In the genomic region with DNA sequence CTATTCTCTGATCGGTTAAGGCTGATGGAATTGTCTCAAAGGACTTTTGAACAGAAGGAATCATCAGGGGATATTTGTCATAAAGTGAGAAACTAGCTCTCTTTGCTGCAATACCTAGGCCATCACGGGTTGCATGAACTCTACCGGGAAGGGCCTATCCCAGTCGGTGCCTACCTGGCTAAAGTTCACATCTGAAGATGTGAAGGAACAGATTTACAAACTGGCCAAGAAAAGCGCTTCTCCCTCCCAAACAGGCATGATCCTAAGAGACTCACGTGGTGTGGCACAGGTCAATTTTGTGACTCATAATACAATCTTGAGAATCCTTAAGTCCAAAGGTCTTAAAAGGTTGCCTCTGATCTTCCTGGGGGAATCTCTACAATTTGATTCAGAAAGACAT, we compare ENCODE assay signal across 11 mouse cellular contexts.
"Had no signal": no experiment of that assay in that cellular context is flagged by ENCODE, and none has a peak within 500 bp of the region (broad histone marks: within the 10 kb centered on the region; RNA-seq: fewer than 3 reads in every experiment).

No protein-coding gene starts in this region.

- H3K27ac ChIP-seq: limb, embryonic 15.5 days; liver, embryonic 12.5 days; midbrain, embryonic 12.5 days had no signal

- DNase-seq: layer of hippocampus, adult 9-11 months; layer of hippocampus, postnatal 36 days; lung, embryonic 14.5 days; lung, postnatal 14 days; right cerebral cortex, postnatal 25 days; thymus, postnatal 4 days had no signal

- ATAC-seq: inflammation-experienced regulatory T-cells, adult 6 months; liver, embryonic 12.5 days; midbrain, embryonic 16.5 days had no signal

- H3K4me3 ChIP-seq: limb, embryonic 15.5 days; liver, embryonic 12.5 days; midbrain, embryonic 12.5 days had no signal

- H3K9me3 ChIP-seq: limb, embryonic 15.5 days; liver, embryonic 12.5 days; midbrain, embryonic 12.5 days had no signal

- H3K36me3 ChIP-seq: limb, embryonic 15.5 days; liver, embryonic 12.5 days; midbrain, embryonic 12.5 days had no signal

- H3K9ac ChIP-seq: limb, embryonic 15.5 days; liver, embryonic 12.5 days; lung, embryonic 14.5 days; midbrain, embryonic 12.5 days had no signal

- H3K27me3 ChIP-seq: limb, embryonic 15.5 days; liver, embryonic 12.5 days; midbrain, embryonic 12.5 days had no signal

- H3K4me2 ChIP-seq: limb, embryonic 15.5 days; liver, embryonic 12.5 days; lung, embryonic 14.5 days; midbrain, embryonic 12.5 days had no signal

- H3K4me1 ChIP-seq: limb, embryonic 15.5 days; midbrain, embryonic 12.5 days had no signal
